Mouse (Mus musculus): ENCODE results near the gene Mettl15. TPM values are rescaled to one million over a fixed set of nuclear protein-coding genes. Genes with fewer than 3 reads are reported as not detected.

Gene Mettl15
- polyA plus RNA-seq (2014; fragmentation: Illumina TruSeq; extraction: RNeasy Lipid Tissue Mini Kit (QIAGEN cat#74804)): 13.9 TPM

DNA sequence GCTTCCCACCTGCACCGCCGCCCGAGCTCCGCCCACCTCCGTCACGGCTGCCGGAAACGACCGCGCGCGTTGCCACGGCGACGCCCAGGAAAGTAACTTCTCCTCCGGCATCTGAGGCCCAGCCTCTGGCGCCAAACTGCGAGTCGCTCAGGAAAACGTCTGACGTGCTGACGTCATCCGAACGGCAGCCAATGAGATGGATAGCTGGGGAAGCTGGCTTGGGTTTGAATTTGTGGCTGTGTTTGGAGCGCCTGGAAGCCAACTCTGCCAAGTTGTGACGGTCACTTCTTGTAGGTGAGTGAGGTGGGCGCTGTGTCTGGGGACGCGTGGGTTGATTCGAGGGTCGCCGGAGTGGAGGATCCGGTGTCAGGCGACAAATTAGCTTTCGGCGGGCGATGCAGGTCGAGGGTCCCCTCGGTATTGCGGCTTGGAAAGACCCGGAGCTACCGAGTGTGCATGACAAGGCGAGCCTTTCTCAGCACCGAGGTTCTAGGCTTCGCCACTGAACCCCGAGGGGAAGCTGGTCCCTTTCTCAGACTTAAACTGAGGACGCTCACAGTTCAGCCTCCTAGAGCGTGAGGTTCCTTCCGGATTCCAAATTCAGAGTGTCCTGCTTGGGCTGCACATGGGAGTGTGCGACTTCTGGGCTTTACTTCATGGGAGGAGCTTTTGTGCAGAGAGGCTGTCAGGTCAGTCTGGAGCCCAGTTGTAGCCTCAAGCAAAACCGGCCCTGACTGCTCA is at the start of gene Mettl15, which contains the start of gene Kif18a:
Gene Mettl15, minus strand, starts transcription at position 149 of the 741 bp plus-strand sequence.
Gene Kif18a, plus strand, starts transcription at position 139 of the 741 bp plus-strand sequence.

Other genes with a start within 250 kb of the Mettl15 start
- gene Kif18a, start within 50 bp of the Mettl15 start, polyA plus RNA-seq (2014; fragmentation: Illumina TruSeq; extraction: RNeasy Lipid Tissue Mini Kit (QIAGEN cat#74804)): 24.4 TPM

Data from ovary, adult 10 weeks (tissue).